Mouse (Mus musculus): ENCODE results near the gene Psmb8.

Gene Psmb8

DNA sequence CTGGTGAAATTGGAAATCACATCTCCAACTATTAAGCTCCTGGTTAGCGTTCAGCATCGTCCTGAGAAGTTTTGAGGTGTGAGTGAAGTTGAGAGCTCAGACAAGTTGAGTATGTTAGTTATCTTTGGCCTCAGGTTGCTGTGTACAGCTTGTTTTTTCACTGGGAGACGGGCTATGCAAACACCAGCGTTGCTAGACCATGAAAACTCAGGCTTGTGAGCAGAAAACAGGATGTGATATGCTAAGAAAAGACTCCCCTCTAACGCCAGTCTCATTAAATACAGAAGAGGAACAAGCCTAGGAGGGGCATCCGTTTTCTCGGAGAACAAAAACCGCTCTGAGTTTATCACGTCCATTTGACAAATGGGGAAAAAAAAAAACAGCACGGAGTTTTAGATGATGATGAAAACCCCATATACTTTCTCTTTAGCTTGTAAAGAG, 42.1 kb downstream of the Psmb8 start:
- peaks cover 72% of the 10 kb centered on the region for H3K9me3 ChIP-seq (ENCODE audit: low read length)
- H3K4me1 ChIP-seq (replicated peaks; ENCODE audit: low read depth, low read length) = no peaks in the 10 kb centered on the region
- H3K4me3 ChIP-seq (replicated peaks; ENCODE audit: low read length) = no peak overlapping the region
- TF ChIP-seq CTCF (conservative IDR thresholded peaks at IDR 0.05; ENCODE audit: low read length) = no peak
- no peak for TF ChIP-seq NANOG (IDR thresholded peaks at IDR 0.05; ENCODE audit: borderline replicate concordance, low read length)
- no peak for TF ChIP-seq POU5F1 (IDR thresholded peaks at IDR 0.05; ENCODE audit: borderline replicate concordance, low read length)
- H3K27me3 ChIP-seq (ENCODE audit: insufficient read depth, low read length) = no peaks in the 10 kb centered on the region
- H3K36me3 ChIP-seq (ENCODE audit: insufficient read depth, low read length) = no peaks in the 10 kb centered on the region

DNA sequence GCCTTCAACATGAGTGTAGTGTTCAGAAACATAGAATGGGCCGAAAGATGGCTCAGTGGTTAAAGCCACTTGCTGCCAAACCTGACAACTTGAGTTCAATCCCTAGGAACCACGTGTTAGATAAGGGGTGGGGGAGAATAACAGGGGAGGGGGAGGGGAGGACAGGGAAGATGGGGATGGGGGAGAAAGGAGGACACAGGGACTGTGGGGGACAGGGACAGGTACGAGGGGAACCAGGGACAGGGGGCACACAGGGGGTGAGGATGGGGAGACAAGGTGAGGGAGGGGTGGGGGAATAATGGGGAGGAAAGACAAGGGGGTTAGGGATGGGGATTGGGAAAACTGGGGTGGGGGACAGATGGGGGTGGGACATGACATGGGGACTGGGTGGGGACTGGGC, 42.8 kb downstream of the Psmb8 start:
- H3K36me3 ChIP-seq (ENCODE audit: insufficient read depth, low read length) = no peaks in the 10 kb centered on the region
- no peaks in the 10 kb centered on the region for H3K27me3 ChIP-seq (ENCODE audit: insufficient read depth, low read length)
- TF ChIP-seq CTCF (conservative IDR thresholded peaks at IDR 0.05; ENCODE audit: low read length) (no peak), NANOG (IDR thresholded peaks at IDR 0.05; ENCODE audit: borderline replicate concordance, low read length) (no peak), POU5F1 (IDR thresholded peaks at IDR 0.05; ENCODE audit: borderline replicate concordance, low read length) (no peak)
- H3K9me3 ChIP-seq (ENCODE audit: low read length) = peaks cover 64% of the 10 kb centered on the region
- no peaks in the 10 kb centered on the region for H3K4me1 ChIP-seq (replicated peaks; ENCODE audit: low read depth, low read length)
- H3K4me3 ChIP-seq (replicated peaks; ENCODE audit: low read length) = no peak overlapping the region

- H3K36me3 ChIP-seq (ENCODE audit: insufficient read depth, low read length) = no peaks in the 10 kb centered on the region
- no peaks in the 10 kb centered on the region for H3K4me1 ChIP-seq (replicated peaks; ENCODE audit: low read depth, low read length)
- H3K4me3 ChIP-seq (replicated peaks; ENCODE audit: low read length) = no peak overlapping the region
- H3K27me3 ChIP-seq (ENCODE audit: insufficient read depth, low read length) = no peaks in the 10 kb centered on the region
- peaks cover 59% of the 10 kb centered on the region for H3K9me3 ChIP-seq (ENCODE audit: low read length)
- TF ChIP-seq POU5F1 (IDR thresholded peaks at IDR 0.05; ENCODE audit: borderline replicate concordance, low read length) = no peak
- no peak for TF ChIP-seq CTCF (conservative IDR thresholded peaks at IDR 0.05; ENCODE audit: low read length)
- TF ChIP-seq NANOG (IDR thresholded peaks at IDR 0.05; ENCODE audit: borderline replicate concordance, low read length) = no peak
Observed at GRCm38 (mm10) chr17:34240916-34241315, 43.4 kb downstream of the Psmb8 start.

DNA sequence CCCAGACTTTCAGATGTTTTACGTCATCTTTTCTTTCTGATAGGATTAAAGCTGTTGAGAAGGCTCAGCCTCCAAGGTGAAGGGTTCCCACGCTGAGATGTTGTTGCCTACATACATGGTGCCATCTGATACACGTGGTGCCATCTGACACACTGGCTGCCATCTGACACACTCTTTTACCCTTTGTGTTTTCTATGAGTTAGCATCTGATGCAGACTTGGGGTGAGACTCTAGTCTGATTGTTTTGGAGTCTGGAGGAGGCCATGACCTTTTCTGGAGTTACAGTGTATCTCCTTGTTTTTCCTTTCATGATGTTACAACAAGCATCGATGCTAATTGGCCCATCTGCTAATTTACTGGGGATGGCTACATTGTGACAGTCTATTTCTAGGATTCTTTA, 47.1 kb downstream of the Psmb8 start:
- peaks cover 23% of the 10 kb centered on the region for H3K9me3 ChIP-seq (ENCODE audit: low read length)
- H3K4me1 ChIP-seq (replicated peaks; ENCODE audit: low read depth, low read length) = no peaks in the 10 kb centered on the region
- H3K36me3 ChIP-seq (ENCODE audit: insufficient read depth, low read length) = no peaks in the 10 kb centered on the region
- no peaks in the 10 kb centered on the region for H3K27me3 ChIP-seq (ENCODE audit: insufficient read depth, low read length)
- TF ChIP-seq NANOG (IDR thresholded peaks at IDR 0.05; ENCODE audit: borderline replicate concordance, low read length) (no peak), POU5F1 (IDR thresholded peaks at IDR 0.05; ENCODE audit: borderline replicate concordance, low read length) (no peak), CTCF (conservative IDR thresholded peaks at IDR 0.05; ENCODE audit: low read length) (no peak)
- H3K4me3 ChIP-seq (replicated peaks; ENCODE audit: low read length) = no peak overlapping the region

DNA sequence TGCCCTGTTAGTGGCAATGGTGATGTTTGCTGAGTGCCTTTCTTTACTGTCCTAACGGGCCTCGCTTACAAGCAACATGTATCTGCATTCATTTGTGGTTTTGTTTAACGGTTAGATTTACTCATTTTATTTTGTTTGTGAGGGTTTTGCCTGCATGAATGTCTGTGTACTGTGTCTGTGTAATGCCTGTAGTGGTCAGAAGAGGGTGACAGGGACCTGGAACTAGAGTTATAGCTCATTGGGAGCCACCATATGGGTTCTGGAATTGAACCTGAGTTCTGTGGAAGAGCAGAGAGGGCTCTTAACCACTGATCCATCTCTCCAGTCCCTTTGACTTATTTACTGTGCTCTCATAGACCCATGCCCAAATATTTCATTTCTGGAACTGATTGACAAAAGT, 49.5 kb downstream of the Psmb8 start:
- peaks cover 3% of the 10 kb centered on the region for H3K9me3 ChIP-seq (ENCODE audit: low read length)
- H3K4me1 ChIP-seq (replicated peaks; ENCODE audit: low read depth, low read length) = no peaks in the 10 kb centered on the region
- TF ChIP-seq POU5F1 (IDR thresholded peaks at IDR 0.05; ENCODE audit: borderline replicate concordance, low read length) (no peak), NANOG (IDR thresholded peaks at IDR 0.05; ENCODE audit: borderline replicate concordance, low read length) (no peak), CTCF (conservative IDR thresholded peaks at IDR 0.05; ENCODE audit: low read length) (no peak)
- no peak overlapping the region for H3K4me3 ChIP-seq (replicated peaks; ENCODE audit: low read length)
- H3K36me3 ChIP-seq (ENCODE audit: insufficient read depth, low read length) = no peaks in the 10 kb centered on the region
- H3K27me3 ChIP-seq (ENCODE audit: insufficient read depth, low read length) = 0 out of 2 replicates have a peak, but pooled peaks cover 2% of the 10 kb centered on the region

GRCm38 (mm10) chr17:34248764-34249163, 51.2 kb downstream of the Psmb8 start:
- no peak for TF ChIP-seq POU5F1 (IDR thresholded peaks at IDR 0.05; ENCODE audit: borderline replicate concordance, low read length)
- no peak for TF ChIP-seq CTCF (conservative IDR thresholded peaks at IDR 0.05; ENCODE audit: low read length)
- TF ChIP-seq NANOG (IDR thresholded peaks at IDR 0.05; ENCODE audit: borderline replicate concordance, low read length) = no peak

DNA sequence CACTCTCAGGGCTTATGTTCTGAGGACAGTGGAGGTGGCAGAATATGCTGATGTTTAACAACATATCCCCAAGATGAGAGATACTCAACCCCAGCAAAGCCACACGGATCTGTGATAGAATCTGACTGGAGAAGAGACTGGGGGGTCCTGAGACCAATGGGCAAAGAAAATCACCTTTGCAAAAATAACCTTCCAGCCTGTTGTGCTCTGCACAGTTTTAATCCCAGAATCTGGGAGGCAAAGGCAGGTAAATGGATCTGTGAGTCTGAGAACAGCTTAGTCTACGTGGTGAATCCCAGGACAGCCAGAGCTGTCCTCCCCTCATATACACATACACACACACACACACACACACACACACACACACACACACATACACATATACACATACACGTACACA, 51.8 kb downstream of the Psmb8 start:
- no peak overlapping the region for H3K4me3 ChIP-seq (replicated peaks; ENCODE audit: low read length)
- no peaks in the 10 kb centered on the region for H3K9me3 ChIP-seq (ENCODE audit: low read length)
- H3K36me3 ChIP-seq (ENCODE audit: insufficient read depth, low read length) = no peaks in the 10 kb centered on the region
- 0 out of 2 replicates have a peak, but pooled peaks cover 2% of the 10 kb centered on the region for H3K27me3 ChIP-seq (ENCODE audit: insufficient read depth, low read length)
- no peaks in the 10 kb centered on the region for H3K4me1 ChIP-seq (replicated peaks; ENCODE audit: low read depth, low read length)
- TF ChIP-seq CTCF (conservative IDR thresholded peaks at IDR 0.05; ENCODE audit: low read length) (no peak), NANOG (IDR thresholded peaks at IDR 0.05; ENCODE audit: borderline replicate concordance, low read length) (no peak), POU5F1 (IDR thresholded peaks at IDR 0.05; ENCODE audit: borderline replicate concordance, low read length) (no peak)

More at GRCm38 (mm10) chr17:34248764-34249163, 51.2 kb downstream of the Psmb8 start:
- Histone ChIP-seq H3K36me3 (ENCODE audit: insufficient read depth, low read length) (no peaks in the 10 kb centered on the region), H3K4me1 (replicated peaks; ENCODE audit: low read depth, low read length) (no peaks in the 10 kb centered on the region), H3K9me3 (ENCODE audit: low read length) (no peaks in the 10 kb centered on the region), H3K4me3 (replicated peaks; ENCODE audit: low read length) (no peak overlapping the region), H3K27me3 (ENCODE audit: insufficient read depth, low read length) (0 out of 2 replicates have a peak, but pooled peaks cover 2% of the 10 kb centered on the region)

DNA sequence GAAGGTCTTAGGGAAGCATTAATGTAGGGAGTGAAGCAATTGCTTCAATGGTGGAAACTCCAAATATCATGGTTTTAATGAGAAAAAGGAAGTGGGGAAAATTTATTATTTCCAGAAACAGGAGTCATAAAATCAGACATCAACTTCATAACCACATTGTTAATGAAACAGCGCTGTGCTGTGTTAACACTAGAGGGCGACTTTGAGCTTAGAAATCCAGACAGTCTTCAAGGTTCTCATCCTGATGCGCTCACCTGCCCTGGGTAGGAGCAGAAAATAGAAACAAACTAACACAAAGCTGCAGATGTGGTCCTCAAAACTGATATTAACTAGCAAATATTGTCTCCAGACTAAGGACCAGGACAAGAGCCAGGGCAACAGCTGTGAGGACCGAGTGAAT, 52.4 kb downstream of the Psmb8 start:
- no peak overlapping the region for H3K4me3 ChIP-seq (replicated peaks; ENCODE audit: low read length)
- TF ChIP-seq POU5F1 (IDR thresholded peaks at IDR 0.05; ENCODE audit: borderline replicate concordance, low read length) (no peak), CTCF (conservative IDR thresholded peaks at IDR 0.05; ENCODE audit: low read length) (peak; percentile 86), NANOG (IDR thresholded peaks at IDR 0.05; ENCODE audit: borderline replicate concordance, low read length) (no peak)
- no peaks in the 10 kb centered on the region for H3K9me3 ChIP-seq (ENCODE audit: low read length)
- H3K36me3 ChIP-seq (ENCODE audit: insufficient read depth, low read length) = no peaks in the 10 kb centered on the region
- H3K4me1 ChIP-seq (replicated peaks; ENCODE audit: low read depth, low read length) = no peaks in the 10 kb centered on the region
- H3K27me3 ChIP-seq (ENCODE audit: insufficient read depth, low read length) = 0 out of 2 replicates have a peak, but pooled peaks cover 2% of the 10 kb centered on the region
